Mouse (Mus musculus) large intestine, adult 2 months (tissue): ENCODE results near the gene Utp14b. TPM values are rescaled to one million over a fixed set of nuclear protein-coding genes. Genes with fewer than 3 reads are reported as not detected.

Experiments
- DNase-seq: peaks from one replicate; pipeline ENCODE4 v3.0.0-alpha.2; 2012; ENCODE audit warnings: low read depth, low spot score
- WGBS: fragments of 180-500 bp; shearing (Covaris S2); methylation state at CpG from one replicate; pipeline ENCODE4 v1.1.7; 2018; 5-methylcytosine and 5-hydroxymethylcytosine counted together
- polyA plus RNA-seq: library from polyadenylated mRNA; depleted of rRNA; stranded (reverse); fragments of >200 nt; gene quantifications from 2 replicates; pipeline ENCODE4 v1.2.3, GENCODE M21; 2012; rRNA removed

Gene Utp14b
- 0.52 and 0.86 TPM in 2 replicates for polyA plus RNA-seq

DNA sequence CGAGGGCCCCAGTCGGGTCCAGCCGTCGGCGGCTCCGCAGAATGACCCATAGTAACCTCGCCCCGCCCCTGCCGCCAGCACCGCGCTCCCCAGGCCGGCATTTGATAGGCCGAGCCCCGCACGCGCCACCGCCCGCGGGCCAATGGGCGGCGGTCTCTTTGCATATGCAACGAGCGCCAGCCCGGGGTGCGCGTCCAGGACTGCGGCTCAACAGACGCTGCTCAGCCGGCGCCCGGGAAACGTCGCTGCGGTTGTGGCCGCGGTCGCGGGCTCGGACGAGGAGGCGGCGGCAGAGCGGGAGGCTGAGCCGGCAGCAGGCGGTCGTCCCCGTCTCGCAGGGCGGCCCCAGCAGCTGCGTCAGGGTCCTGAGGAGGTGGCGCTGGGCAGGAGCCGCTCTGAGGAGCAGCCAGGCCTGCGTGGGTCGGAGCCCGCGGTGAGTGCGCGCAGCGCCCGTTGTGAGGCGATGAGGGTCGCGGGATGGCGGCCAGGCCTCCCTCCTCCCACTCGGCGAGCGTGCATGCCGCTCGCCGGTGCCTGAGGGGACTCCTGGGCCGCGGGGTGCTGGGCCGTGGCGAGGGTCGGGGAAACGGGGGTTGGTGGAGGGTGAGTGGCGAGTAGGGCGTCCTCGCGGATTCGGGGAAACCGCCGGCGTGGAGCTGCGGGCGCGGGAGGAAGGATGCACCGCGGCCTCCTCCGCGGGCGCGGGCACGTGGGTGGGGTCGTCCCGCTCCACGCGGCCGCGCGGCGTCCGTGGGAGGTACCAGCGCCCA lies at the start of gene Utp14b, which contains the start of gene Acsl3:
Gene Utp14b (plus strand): TSS at position 368 of the 770 bp plus-strand sequence.
Gene Acsl3 (plus strand): TSS at position 155 of the 770 bp plus-strand sequence.
- WGBS, result under 1% methylated on average over 104 of the region's 104 CpGs
- no peak for DNase-seq

DNA sequence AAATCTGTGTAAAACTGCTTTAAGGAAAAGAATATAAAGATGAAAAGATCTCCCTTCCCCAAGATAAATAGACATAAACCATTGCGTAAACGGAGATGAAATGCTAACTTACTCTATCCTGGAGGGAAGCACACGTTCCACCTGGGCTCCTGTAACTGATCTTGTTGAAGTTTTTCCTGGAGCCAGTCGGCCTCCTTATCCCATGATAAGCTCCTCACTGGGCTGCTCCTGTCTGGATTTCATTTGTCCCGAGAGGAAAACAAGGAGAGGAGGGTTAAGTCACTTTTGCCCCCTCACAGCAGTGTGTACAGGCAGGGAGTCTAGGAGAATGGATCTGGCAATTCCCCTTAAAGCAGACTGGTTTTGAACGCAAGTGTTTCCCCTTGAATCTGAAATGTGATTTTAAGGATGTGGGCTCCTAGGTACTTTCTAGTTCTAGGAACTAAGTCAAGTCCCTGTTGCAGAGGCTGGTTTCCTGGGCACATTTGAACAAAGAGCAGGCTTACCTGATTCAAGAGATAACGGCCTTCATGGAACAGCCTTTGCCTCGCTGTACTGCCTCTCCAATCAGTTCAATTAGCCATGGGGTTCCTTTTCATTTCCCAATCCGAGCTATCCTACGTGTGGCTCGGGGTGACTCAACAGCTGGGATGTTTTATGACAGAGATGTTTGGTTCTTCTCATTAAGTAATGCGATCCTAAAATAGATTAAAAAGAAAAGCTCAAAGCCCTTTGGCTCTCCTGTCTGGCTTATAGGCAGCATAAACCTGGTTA lies 48.5 kb upstream of the Utp14b start:
- DNase-seq, result no peak
- 15% methylated on average over 12 of the region's 12 CpGs for WGBS

DNA sequence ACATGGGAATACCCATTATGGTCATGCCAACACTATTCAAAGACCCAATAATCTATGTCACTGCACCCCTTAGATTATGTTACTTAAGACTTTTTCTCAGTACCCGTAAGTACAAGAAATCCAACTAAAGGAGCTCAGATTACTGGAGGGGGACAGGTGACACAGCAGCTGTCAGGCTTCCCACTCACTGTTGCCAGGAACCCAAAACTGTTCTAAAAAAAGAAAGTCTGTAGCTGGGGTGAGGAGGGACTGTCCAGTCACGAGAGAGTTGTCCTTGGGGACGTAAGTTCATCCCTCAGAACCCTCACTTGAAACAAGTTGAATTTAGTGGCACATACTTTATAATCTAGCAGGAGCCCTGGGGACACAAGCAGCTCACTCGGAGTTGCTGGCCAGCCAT lies 46.8 kb upstream of the Utp14b start:
- WGBS, result 77% methylated on average over 4 of the region's 4 CpGs
- DNase-seq, result no peak

DNA sequence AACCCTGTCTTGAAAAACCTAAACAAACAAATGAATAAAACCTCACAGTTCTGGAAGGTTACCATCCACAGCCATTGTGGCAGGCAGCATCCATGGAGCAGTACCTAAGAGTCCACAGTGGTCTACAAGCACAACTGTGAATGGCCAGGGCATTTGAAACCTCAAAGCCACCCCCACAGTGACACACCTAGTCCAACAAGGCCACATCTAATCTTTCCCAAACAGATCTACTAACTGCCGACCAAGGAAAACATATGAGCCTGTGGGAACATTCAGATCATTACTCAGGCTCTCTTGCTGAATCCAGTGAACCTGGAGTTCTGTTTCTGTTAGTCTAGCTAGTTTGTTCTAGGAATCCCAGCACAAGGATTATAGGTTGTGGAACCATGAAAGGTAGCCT lies 44.9 kb upstream of the Utp14b start:
- 43% methylated on average over 1 of the region's 1 CpGs for WGBS
- DNase-seq, result no peak

DNA sequence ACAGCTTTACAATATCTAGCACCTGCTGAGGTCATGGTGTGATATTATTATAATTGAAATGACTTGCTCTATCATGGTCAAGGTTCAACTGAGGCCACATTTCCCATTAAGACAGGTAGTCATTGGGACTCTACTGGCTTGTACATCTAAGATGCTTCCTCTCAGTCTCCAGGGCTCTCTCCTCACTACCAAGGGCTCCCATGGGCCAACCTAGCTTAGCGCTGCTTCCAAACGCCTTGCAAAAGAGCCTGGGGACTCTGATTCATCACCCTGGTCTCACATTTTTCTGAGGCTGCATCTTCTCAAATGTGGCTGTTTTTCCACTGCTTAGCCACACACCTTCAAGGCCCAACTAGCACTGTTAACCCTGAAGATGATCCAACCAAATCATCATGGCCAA lies 33.5 kb upstream of the Utp14b start:
- no peak for DNase-seq
- 93% methylated on average over 2 of the region's 2 CpGs for WGBS

DNA sequence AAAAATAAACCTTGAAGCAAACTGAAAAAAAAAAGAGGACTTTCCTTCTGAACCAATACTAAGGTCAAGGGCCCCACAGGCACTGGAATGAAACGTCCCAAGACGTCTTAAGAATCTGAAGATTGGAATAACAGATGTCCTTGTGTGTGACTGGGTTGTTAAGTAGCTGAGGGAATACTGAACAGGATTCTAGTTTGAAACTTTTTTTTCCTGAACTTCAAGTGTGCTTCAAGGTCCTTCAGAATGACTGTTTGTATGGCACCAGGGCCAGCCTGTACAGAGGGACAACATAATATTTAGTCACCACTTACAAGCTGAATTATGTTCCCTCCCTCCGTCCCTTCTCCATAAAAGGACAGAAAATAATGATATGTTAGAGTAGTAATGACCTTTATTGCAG lies 23.4 kb upstream of the Utp14b start:
- 78% methylated on average over 3 of the region's 3 CpGs for WGBS

DNA sequence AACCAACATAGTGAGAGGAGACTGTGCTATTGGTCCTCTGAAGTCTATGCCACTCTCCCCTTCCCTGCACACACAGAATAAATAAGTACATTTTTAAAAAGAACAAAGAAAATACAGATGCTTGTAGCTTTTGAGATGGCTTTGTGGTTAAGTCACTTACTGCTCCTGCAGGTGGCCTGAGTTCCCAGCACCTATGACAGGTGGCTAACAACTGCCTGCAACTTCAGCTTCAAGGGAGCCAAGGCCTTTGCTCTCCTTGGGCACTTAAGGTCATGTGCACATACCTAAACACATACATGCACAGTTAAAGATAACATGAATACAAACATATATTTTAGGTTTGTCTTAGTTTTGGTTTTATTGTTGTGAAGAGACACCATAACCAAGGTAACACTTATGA lies 17.0 kb upstream of the Utp14b start:
- DNase-seq, result no peak

More for the DNA sequence above, 23.4 kb upstream of the Utp14b start:
- no peak for DNase-seq

DNA sequence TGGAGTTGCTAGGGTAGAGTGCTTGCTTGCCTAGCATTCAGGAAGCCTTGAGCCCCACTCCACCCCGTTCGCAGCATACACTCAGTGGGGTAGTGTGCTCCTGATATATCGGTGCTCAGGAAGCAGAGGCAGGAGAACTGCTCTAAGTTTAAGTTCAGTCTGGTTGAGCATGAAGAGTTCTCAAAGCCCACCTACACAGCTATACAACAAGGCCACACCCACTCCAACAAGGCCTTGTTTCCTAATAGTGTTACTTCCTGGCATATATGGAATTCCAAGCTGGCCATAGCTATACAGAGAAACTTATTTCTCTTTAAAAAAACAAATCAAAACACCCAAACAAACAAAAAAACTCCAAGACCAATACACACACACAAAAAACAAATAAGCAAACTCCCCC lies 16.0 kb upstream of the Utp14b start:
- WGBS, result 90% methylated on average over 3 of the region's 3 CpGs
- DNase-seq, result no peak

DNA sequence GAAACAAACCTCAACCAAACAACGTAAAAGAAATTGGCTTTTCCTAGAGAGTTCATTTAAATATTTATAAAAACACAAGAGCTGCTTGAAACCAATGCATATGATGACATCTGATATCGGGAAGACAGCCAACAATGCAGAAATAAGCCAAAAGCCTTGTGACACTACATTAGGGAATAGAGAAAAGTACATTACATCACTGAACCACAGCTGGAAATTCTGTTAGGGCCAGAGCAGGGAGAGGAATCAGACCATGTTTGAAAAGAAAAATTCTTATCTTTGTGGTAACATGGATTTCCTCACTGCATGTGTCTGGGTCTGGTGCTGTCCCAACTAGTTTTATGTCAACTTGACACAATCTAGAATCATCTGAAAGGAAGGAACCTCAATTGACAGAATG lies 15.6 kb upstream of the Utp14b start:
- DNase-seq, result no peak
- 80% methylated on average over 2 of the region's 2 CpGs for WGBS

DNA sequence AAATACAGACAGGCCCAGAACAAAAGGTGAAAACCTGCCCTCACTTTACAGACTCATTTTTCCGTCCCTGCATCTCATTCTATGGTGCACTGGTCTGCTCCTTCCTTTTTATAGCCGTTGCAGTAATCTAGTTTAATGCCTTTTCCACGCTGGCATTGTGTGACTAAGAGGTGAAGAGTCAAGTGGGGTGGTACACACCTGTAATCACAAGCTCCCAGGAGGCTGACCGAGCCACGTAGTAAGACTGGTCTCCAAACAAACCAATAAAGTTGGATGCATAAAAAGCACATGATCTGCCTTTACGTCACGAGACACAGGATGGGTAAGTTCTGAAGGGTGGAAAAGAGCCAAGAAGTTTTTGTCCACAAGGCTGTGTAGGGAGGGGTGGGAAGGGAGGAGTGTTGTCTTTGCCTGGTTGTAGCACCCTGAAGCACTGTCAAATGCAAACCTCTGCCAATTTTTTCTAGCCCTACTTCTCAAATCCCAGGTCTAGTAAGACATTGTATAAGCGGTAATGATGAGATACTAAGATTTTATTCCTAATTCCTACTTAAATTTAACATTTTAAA lies 10.4 kb upstream of the Utp14b start:
- DNase-seq, result peak; percentile 99
- 19% methylated on average over 8 of the region's 8 CpGs for WGBS

DNA sequence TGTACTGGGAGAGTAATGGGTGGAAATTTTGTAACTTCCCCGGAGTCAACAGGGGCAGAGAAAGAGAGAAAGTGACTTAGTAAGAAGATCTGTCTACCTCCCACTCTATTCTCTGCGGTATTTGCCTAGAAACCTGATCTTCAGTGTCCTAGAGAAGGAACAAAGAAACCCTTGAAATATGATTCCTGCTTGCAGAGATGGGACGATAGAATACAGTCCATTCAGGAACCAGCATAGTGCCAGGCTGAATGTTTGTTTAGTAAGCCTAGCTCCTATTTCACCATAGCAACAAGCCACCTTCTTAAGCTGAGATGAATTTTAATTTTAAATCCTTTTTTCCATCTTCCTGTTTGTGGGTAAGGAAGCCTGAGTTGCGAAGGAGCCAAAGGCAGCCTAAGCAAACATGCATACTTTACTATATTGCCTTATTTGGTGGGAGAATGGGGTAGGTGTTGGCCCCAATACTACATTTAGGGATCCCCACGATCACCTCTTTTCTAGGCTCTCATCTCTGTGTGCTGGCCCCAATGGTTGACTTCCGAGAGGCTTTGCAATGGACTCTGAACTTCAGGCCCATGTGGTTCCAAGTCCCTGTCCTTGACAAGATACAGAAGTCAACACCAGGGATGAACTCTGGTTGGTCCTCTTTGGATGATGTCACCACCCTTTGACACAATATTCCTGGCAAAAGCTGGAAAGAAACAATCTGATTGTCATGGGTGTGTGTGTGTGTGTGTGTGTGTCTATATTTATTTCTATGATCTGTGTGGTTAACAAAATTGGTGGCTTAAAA lies 8.4 kb upstream of the Utp14b start:
- DNase-seq, result no peak
- 59% methylated on average over 6 of the region's 6 CpGs for WGBS

DNA sequence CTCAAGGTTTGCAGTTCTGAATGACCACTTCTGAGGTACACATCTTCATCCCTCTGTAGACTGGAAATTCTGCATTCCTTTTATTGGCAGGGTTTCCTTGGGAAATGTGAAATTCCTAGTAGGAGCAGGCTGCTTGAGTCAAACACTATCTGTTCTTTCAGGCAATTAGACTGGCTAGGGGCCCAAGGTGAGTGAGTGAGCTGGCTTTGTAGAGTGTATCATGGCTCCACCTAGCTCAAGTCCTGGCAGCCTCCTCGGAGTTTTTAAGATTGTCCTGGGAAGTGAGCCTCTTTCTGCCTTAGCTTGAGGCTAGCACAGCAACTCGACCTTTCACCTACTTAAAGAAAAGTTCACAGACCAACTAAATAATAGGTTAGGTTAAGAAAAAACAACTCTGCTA lies 1.4 kb upstream of the Utp14b start:
- 19% methylated on average over 2 of the region's 2 CpGs for WGBS
- no peak for DNase-seq

DNA sequence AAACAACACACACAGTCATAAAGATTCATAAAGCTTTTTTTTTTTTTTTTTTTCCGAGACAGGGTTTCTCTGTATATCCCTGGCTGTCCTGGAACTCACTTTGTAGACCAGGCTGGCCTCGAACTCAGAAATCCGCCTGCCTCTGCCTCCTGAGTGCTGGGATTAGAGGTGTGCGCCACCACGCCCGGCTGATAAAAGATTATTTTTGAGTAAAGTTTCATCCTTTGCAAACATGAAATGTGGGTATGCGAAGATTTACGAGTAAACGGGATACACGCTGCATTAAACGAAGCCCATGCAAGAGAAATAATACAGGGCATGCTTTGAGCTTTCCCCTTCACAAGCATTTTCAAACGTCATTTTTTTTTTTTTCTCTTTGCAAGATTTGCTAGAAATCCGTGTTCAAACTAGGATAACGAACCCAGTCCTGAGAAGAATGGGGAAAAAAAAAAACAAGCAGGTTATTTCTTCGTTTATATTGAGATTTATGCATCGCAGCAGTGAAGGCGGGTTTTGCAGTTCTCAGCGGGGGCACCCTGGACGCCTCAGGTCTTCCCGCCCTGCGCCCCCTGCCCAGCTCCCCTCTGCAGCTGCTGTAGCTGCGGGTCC lies 713 bp upstream of the Utp14b start:
- DNase-seq, result no peak
- WGBS, result 13% methylated on average over 22 of the region's 22 CpGs

DNA sequence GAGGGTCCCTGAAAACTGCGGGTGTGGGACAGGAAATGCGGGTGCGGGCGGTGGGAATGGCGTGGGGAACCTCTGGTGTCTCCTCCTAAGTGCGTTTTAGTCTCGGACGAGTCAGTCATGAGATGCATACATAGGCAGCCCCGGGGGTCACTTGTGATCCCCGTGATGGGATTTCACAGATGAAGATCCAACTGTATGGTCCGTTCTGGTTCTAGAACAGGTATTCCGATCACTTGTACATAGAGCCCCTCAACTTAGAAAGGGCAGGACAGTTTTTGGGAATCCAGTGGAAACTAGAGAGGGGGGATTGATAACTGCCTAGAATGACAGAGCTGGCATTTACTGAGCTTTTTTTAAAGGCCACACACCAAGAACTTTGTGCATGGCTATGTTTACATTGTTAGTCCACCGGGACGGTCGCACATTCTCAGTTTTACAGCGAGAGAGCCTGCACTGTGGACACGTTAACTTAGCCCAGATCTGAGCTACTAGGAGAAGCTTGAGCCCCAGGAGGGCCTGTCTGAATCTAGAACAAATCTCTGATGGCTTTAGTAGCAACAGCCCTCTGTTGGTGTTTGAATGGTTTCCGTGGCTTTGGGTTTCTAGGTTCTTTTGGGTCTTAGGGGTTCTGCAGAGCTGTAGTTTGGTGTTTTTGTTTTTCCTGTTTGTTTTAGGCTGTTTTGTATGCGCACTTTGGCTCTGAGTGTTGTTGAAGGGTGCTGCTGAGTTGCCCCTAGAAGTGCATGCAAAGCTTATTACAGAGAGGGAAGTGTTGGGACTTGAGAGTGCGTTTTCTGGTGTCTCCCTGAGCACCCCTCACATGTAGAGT lies 817 bp downstream of the Utp14b start:
- 2% methylated on average over 20 of the region's 20 CpGs for WGBS
- no peak for DNase-seq

DNA sequence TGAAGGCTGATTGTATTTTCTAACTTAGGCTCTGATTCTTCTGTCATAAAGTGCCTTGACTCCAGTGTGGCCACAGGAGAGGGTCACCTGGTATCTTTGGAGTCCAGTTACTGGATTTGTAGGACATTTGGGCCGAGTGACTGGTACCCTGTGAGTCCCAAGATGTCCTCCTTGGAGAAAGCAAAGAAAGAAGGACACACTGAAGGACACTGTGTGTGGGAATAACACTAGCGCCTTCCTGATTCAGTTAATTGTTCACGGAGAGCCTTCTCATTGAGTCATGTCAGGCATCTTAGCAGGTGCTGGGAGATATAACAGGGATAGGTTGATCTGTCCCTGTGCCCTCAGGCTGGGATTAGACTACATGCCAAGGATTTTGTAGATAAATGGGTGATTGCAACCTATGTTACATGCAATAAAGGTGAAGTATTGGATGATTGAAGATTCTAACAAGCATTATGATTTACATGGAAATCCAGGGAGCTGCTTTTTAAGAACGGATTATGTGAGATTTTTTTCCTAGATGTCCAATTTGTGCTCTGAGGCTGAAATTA lies 1.5 kb downstream of the Utp14b start:
- 39% methylated on average over 4 of the region's 4 CpGs for WGBS
- no peak for DNase-seq

DNA sequence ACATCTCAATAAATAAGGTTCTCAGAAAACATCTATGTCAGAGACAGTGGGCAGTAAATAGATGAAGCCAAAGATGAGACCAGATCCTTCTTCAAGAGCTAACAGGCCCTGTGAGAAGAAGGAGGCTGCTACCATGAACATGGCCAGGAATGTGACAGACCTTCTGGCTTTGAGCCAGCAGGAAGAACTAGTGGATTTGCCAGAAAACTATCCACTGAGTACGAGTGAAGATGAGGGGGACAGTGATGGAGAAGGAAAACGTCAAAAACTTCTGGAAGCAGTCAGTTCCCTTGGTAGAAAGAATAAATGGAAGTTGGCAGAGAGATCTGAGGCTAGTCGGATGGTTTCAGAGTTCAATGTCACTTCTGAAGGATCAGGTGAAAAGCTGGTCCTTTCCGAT lies 6.5 kb downstream of the Utp14b start:
- no peak for DNase-seq
- 63% methylated on average over 4 of the region's 4 CpGs for WGBS

DNA sequence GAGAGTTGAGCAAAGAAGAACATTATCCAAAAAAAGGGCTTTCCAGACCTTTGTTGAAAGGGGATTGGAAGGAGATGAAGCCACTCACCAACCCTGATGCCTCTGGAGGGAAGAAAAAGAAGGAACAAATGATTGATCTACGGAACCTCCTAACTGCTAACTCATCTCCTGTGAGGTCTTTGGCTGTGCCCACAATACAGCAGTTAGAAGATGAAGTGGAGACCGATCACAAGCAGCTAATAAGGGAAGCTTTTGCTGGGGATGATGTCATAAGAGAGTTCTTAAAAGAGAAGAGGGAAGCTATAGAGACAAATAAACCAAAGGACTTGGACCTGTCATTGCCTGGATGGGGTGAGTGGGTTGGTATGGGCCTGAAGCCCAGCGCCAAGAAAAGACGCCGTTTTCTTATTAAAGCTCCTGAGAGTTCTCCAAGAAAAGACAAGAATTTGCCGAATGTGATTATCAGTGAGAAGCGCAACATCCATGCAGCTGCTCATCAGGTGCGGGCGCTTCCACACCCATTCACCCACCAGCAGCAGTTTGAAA lies 8.2 kb downstream of the Utp14b start:
- DNase-seq, result no peak
- 93% methylated on average over 9 of the region's 9 CpGs for WGBS

DNA sequence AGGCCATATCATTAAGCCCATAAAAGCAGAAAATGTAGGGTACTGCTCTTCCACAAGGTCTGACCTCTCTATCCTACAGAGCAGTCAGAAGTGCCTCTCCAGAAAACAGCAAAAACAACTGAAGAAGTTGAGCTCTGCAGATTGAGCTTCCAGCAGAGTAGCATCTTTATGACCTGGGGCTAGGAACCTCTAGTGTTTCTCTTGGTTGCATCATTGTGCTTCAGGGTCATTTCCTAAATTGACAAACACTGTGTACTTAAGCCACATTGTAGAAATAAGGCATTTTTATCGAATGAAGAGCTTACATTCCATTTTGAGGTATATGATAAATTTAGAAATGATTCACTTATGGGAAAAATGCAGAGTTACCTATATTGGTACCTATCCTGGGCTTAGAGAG lies 8.7 kb downstream of the Utp14b start:
- 64% methylated on average over 1 of the region's 1 CpGs for WGBS

More for the DNA sequence above, 8.7 kb downstream of the Utp14b start:
- DNase-seq, result no peak
